In the genomic region with DNA sequence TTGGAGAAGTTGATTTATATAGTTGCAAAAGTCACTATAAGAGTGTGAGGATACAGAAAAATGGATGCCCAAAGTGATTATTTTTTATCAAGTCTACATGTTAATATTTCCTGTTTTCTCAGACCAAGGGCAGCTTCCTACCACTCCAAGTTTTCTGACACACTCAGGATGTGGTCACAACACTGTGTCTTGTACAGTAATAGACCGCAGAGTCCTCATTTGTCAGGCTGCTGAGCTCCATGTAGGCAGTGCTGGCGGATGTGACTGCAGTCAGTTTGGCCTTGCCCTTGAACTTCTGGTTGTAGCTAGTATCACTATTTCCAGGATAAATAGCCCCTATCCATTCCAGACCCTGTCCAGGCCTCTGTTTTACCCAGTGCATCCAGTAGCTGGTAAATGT, we compare ENCODE assay signal across 27 mouse cellular contexts.
"Had no signal": no experiment of that assay in that cellular context is flagged by ENCODE, and none has a peak within 500 bp of the region (broad histone marks: within the 10 kb centered on the region; RNA-seq: fewer than 3 reads in every experiment).

No protein-coding gene starts in this region.

- H3K36me3 ChIP-seq: heart, embryonic 13.5 days; heart, embryonic 15.5 days; hindbrain, embryonic 10.5 days; hindbrain, embryonic 12.5 days; intestine, embryonic 15.5 days; limb, embryonic 13.5 days; limb, embryonic 15.5 days; liver, embryonic 13.5 days had no signal

- ATAC-seq: hindbrain, embryonic 16.5 days; inflammation-experienced regulatory T-cells, adult 6 months; intestine, embryonic 15.5 days; intestine, postnatal 0 days had no signal

- H3K4me1 ChIP-seq: heart, embryonic 13.5 days; heart, embryonic 15.5 days; hindbrain, embryonic 10.5 days; hindbrain, embryonic 12.5 days; intestine, embryonic 15.5 days; limb, embryonic 13.5 days; limb, embryonic 15.5 days; liver, embryonic 13.5 days had no signal

- H3K27me3 ChIP-seq: heart, embryonic 13.5 days; heart, embryonic 15.5 days; hindbrain, embryonic 12.5 days; intestine, embryonic 15.5 days; limb, embryonic 13.5 days; limb, embryonic 15.5 days; liver, embryonic 13.5 days had no signal

- H3K9me3 ChIP-seq: intestine, embryonic 15.5 days; limb, embryonic 15.5 days had no signal

- DNase-seq: gastrocnemius, adult 2 months; gastrocnemius, postnatal 10 days; gastrocnemius, postnatal 25 days; heart, adult 11 months; heart, adult 2 months; heart, postnatal 14 days; heart, postnatal 36 days; kidney, adult 18-20 months; kidney, adult 8-10 months; kidney, postnatal 10 days; kidney, postnatal 25 days; kidney, postnatal 4 days; layer of hippocampus, adult 9-11 months; layer of hippocampus, postnatal 36 days; left cerebral cortex, postnatal 4 days; liver, embryonic 13.5 days had no signal

- H3K4me3 ChIP-seq: gastrocnemius, adult 2 months; heart, adult 2 months; heart, embryonic 13.5 days; heart, embryonic 15.5 days; hindbrain, embryonic 10.5 days; hindbrain, embryonic 12.5 days; intestine, embryonic 15.5 days; layer of hippocampus, adult 2 months; limb, embryonic 13.5 days; limb, embryonic 15.5 days; liver, embryonic 13.5 days had no signal
